Mouse (Mus musculus): ENCODE measurements around the gene Tenm3. TPM values are rescaled to one million over a fixed set of nuclear protein-coding genes. Genes with fewer than 3 reads are reported as not detected.

Tenm3 gene
- polyA plus RNA-seq, 1 experiment from 2014 or later, result 33.6 TPM

DNA sequence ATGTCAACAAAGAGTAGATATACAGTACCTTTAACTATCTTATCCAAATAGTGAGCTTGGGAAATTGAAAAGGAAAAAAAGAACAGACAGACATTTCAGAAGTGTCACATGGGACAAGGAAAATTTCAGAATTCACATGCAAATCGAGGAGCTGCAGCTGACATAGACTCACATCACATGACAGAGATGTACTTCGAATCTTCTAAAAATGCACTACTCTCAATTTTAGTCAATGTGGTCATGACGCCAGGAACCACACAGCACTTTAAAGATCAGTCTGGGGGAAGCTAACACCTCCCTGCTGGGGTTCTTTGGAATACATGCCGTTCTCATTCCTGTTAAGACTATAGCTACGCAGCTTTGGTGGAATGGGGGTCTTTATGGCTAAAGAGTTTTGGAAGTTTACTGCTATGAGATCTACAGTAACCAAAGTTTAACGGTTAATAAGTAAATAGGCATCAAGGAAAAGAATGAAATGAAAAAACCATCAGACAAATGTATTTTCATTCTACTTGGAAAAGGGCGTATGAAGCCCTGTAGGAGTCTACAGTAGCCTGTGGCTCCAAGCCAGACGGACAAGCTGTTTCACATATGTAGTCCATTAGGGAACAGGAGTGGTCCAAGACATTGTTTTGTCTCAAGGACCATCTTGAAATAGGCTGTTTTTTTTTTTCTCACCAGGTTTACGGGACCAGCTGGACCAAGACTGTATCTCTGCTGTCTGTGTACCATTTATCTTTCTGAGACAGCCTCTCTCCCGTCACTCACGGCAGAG lies 530.4 kb downstream of the Tenm3 start:
- Histone ChIP-seq H3K36me3 (peaks cover 22% of the 10 kb centered on the region), H3K27ac (replicated peaks) (no peak overlapping the region), H3K27me3 (ENCODE audit: low read depth, poor library complexity, severe bottlenecking) (no peaks in the 10 kb centered on the region), H3K4me1 (peaks cover 30% of the 10 kb centered on the region), H3K4me3 (no peak overlapping the region), H3K9me3 (replicated peaks) (no peaks in the 10 kb centered on the region)
- DNase-seq (ENCODE audit: low spot score), result no peak
- WGBS, result 85% methylated on average over 11 of the region's 11 CpGs

DNA sequence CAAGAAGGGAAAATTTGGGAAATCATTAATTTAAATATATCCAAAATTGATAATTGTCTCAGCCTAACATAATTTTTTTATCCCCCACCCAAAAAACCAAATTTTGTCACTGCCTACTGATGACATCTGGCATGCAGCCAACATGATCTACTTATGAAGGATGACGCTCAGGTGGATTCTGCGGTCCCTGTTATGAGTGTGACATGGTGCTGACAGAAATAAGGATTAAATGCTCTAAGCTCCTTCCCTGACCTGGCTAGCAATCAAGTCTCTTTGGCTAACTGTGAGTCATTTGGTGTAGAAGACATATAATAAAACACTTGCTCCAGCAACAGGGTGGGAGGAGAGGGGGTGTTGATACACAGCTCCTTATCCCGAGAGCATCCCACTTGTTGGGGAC lies 532.0 kb downstream of the Tenm3 start:
- Histone ChIP-seq H3K4me3 (no peak overlapping the region), H3K27ac (replicated peaks) (no peak overlapping the region), H3K9me3 (replicated peaks) (no peaks in the 10 kb centered on the region), H3K27me3 (ENCODE audit: low read depth, poor library complexity, severe bottlenecking) (no peaks in the 10 kb centered on the region), H3K4me1 (peaks cover 30% of the 10 kb centered on the region), H3K36me3 (peaks cover 22% of the 10 kb centered on the region)
- WGBS, result 94% methylated on average over 3 of the region's 3 CpGs
- DNase-seq (ENCODE audit: low spot score), result no peak

DNA sequence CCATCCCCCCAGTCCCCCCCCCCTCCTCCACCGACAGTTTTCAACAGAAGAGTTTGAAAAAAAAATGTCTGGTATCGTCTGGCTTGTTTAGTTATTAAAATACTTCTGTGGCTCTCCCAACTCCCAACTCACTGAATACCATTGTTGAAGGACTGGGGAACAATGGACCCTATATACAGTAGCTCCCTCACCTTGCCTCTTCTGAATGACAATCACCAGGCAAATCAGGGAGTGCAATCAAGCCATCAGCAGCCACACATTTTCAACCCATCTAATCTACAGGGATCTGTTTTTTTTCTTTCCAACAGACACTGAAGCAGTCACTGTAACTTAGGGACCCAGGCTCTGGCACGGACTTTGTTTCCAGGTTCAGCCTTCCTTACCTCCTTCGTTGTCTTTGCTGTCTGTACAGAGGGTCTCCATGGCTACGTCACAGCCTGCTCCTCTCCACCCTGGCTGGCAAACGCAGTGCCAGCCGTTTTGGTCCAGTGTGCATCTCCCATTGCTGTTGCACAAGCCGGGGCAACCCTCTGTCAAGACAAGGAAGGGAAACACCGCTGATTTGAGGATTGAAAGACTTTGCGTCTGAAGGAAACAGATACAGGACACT lies 533.4 kb downstream of the Tenm3 start:
- no peak for DNase-seq (ENCODE audit: low spot score)
- 50% methylated on average over 10 of the region's 10 CpGs for WGBS

DNA sequence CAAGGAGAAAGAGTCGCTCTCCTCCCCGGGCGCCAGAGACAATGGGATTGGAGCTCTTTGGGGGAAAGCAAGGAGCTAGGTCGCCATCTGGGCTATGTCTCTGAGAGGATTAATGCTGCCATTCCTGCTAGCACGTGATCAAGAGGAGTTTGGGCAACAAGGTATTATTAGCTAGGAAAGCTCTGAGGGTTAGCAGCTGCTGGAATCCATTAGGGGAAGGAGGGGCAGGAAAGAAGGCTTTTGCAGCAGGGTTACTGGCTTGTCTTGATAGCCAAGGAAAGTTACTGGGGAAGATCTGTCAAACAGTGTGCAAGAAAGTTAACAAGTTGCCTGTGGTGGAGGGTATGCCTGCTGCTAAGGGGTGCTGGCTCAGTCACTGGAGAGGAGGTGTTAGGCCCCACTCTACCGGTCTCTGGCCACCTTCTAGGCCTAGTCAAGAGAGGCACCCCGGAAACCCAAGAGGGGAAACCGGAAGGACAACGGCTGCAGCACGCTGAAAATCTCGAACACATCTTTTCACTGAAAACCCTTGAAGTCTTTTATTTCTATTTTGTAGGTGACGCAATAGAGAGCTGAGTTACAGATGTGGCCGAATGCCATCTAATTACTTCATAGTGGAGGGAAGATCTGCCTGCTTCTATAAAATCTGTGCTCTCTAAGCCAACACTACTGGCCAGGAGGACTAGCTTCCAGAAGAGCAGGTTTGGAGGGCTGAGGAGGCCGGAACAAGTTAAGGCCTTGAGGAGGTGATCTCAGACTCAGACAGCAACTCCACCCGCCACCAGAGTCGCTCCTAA lies 534.4 kb downstream of the Tenm3 start:
- 52% methylated on average over 16 of the region's 16 CpGs for WGBS
- H3K27ac ChIP-seq (replicated peaks), result peak overlapping the region; percentile 70
- peaks cover 29% of the 10 kb centered on the region for H3K36me3 ChIP-seq
- H3K9me3 ChIP-seq (replicated peaks), result no peaks in the 10 kb centered on the region
- H3K27me3 ChIP-seq (ENCODE audit: low read depth, poor library complexity, severe bottlenecking), result no peaks in the 10 kb centered on the region
- peaks cover 30% of the 10 kb centered on the region for H3K4me1 ChIP-seq
- H3K4me3 ChIP-seq, result no peak overlapping the region
- DNase-seq (ENCODE audit: low spot score), result peak; percentile 59

More for the DNA sequence above, 533.4 kb downstream of the Tenm3 start:
- H3K27me3 ChIP-seq (ENCODE audit: low read depth, poor library complexity, severe bottlenecking), result no peaks in the 10 kb centered on the region
- H3K9me3 ChIP-seq (replicated peaks), result no peaks in the 10 kb centered on the region
- H3K4me3 ChIP-seq, result no peak overlapping the region
- H3K27ac ChIP-seq (replicated peaks), result peak overlapping the region; percentile 70
- peaks cover 30% of the 10 kb centered on the region for H3K4me1 ChIP-seq
- peaks cover 29% of the 10 kb centered on the region for H3K36me3 ChIP-seq

DNA sequence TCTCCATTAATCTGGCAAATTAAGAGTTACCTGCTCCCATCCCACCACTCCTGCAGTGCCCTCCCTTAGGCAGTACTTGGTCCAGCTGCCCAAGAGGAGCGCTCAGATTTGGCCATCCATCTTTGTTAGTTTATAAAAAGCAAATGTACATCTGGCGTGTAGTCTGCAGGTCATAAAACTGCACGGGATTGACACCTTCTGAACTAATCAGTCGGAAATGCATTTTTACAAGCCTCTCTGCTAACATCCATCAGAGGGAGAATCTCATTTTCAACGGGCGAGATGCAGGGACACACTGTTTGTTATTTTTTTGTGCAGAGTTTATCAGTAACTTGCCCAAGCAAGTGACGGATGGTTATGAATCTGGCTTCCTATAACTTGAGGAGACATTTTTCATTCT lies 539.5 kb downstream of the Tenm3 start:
- no peak for DNase-seq (ENCODE audit: low spot score)
- H3K27me3 ChIP-seq (ENCODE audit: low read depth, poor library complexity, severe bottlenecking), result no peaks in the 10 kb centered on the region
- no peaks in the 10 kb centered on the region for H3K9me3 ChIP-seq (replicated peaks)
- H3K4me1 ChIP-seq, result peaks cover 6% of the 10 kb centered on the region
- H3K36me3 ChIP-seq, result peaks cover 60% of the 10 kb centered on the region
- H3K27ac ChIP-seq (replicated peaks), result no peak overlapping the region
- H3K4me3 ChIP-seq, result no peak overlapping the region
- WGBS, result 91% methylated on average over 7 of the region's 7 CpGs

DNA sequence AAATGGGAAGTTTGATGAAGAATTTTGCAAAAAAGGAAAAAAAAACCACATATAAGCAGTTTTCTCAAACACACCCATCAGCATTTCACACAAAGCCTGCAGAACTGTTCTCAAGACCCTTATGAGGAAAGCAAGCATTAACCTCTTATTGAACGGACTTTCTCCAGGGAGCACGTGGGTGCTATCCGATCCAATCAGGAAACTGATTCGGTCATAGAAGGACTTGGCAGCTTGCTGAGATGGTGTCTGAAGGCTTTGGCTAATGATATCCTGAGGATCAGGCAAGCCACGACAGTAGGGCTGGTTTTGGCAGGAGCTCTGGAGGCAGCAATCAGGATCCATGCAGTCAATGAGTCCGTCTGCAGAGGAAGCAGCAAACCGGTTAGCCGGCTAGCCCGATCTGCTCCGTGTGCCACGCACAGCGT lies 543.1 kb downstream of the Tenm3 start:
- 85% methylated on average over 12 of the region's 12 CpGs for WGBS
- H3K36me3 ChIP-seq, result peaks cover 69% of the 10 kb centered on the region
- DNase-seq (ENCODE audit: low spot score), result no peak
- H3K4me3 ChIP-seq, result no peak overlapping the region
- 0 out of 2 replicates have a peak, but pooled peaks cover under 1% of the 10 kb centered on the region for H3K9me3 ChIP-seq (replicated peaks)
- H3K4me1 ChIP-seq, result no peaks in the 10 kb centered on the region
- no peak overlapping the region for H3K27ac ChIP-seq (replicated peaks)
- H3K27me3 ChIP-seq (ENCODE audit: low read depth, poor library complexity, severe bottlenecking), result no peaks in the 10 kb centered on the region

DNA sequence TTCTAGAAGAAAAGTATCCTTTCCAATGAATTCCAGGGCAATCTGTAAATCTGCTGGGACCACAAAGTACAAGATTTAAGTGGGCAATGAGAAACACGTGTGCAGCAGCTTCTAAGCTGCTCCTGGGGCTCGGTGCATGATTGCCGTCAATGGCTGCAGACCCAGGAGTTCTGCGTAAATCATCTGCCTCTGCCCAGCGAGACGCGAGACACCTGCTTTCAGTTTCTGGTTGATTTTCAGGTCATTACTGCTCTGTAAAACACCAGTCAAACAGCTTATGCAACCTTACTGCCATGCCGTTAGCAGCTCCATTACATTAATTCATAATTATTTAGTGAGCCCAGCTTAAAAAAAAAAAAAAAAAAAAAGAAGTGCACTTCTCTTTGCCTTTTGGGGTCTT lies 543.7 kb downstream of the Tenm3 start:
- peaks cover 73% of the 10 kb centered on the region for H3K36me3 ChIP-seq
- no peaks in the 10 kb centered on the region for H3K27me3 ChIP-seq (ENCODE audit: low read depth, poor library complexity, severe bottlenecking)
- no peak overlapping the region for H3K4me3 ChIP-seq
- H3K4me1 ChIP-seq, result no peaks in the 10 kb centered on the region
- H3K27ac ChIP-seq (replicated peaks), result no peak overlapping the region
- H3K9me3 ChIP-seq (replicated peaks), result peaks cover 4% of the 10 kb centered on the region; the same call in 1 of the 2 replicates
- DNase-seq (ENCODE audit: low spot score), result no peak
- WGBS, result 87% methylated on average over 8 of the region's 8 CpGs

DNA sequence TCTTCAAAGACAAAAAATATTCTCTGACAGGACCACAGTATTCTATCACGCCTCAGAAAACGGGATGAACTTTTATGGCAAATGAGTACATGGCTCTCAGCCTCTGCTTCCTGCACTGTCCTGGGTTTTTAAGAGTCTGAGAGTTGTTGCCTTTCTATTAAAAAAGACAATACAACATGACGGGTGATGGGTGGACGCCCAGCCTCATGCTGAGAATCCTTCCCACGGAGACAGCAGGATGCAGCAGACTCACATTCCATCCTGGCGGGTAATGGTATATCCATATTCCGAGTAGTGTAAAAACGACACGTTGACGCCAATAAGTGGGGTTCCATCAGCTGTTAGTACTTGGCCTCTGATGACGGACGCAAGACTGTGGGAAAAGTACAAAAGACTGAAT lies 544.4 kb downstream of the Tenm3 start:
- H3K27ac ChIP-seq (replicated peaks), result no peak overlapping the region
- no peaks in the 10 kb centered on the region for H3K27me3 ChIP-seq (ENCODE audit: low read depth, poor library complexity, severe bottlenecking)
- H3K9me3 ChIP-seq (replicated peaks), result peaks cover 4% of the 10 kb centered on the region; the same call in 1 of the 2 replicates
- H3K4me1 ChIP-seq, result no peaks in the 10 kb centered on the region
- no peak for DNase-seq (ENCODE audit: low spot score)
- no peak overlapping the region for H3K4me3 ChIP-seq
- 84% methylated on average over 12 of the region's 12 CpGs for WGBS
- H3K36me3 ChIP-seq, result peaks cover 80% of the 10 kb centered on the region

DNA sequence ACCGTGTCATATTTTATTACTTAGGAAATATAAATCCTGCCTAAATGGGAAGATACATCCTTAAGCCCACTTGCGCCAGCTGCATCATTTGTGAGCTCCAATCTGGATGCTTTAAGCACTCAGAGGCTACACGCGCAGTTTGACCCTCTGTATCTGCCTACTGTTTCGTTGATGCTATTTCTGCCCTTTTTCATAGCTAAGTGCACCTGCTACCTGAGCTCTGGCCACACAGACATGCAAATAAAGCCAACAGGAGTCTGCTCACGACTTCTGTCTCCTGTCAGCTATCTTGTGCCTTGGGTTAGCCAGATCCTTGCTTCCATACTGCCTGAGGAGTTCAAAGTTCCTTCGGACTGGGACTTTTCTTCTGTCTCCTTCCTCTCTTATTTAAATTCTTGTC lies 547.4 kb downstream of the Tenm3 start:
- Histone ChIP-seq H3K27ac (replicated peaks) (no peak overlapping the region), H3K4me1 (no peaks in the 10 kb centered on the region), H3K27me3 (ENCODE audit: low read depth, poor library complexity, severe bottlenecking) (no peaks in the 10 kb centered on the region), H3K36me3 (peaks cover 95% of the 10 kb centered on the region), H3K9me3 (replicated peaks) (peaks cover 10% of the 10 kb centered on the region; the same call in 1 of the 2 replicates), H3K4me3 (no peak overlapping the region)
- WGBS, result 96% methylated on average over 7 of the region's 7 CpGs
- no peak for DNase-seq (ENCODE audit: low spot score)

DNA sequence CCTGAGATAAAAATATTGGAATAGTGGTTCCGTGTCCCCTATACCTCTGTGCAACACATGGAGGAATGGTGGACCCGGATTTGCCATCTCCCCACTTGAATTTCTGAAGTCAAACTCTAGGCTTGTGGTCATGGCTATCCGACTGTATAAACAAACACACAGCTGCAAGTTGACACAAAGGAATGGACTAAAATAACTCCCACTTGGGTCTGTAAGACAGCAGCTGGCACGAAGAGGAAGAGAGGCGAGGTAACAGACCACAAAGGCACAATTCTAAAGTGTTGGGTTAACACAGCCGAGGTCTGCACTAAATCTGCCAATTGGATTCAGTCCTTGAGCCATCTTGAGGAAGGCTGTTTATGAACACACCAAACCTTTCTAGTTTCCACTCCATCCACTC lies 548.2 kb downstream of the Tenm3 start:
- H3K4me1 ChIP-seq, result no peaks in the 10 kb centered on the region
- no peak overlapping the region for H3K4me3 ChIP-seq
- peaks cover 96% of the 10 kb centered on the region for H3K36me3 ChIP-seq
- H3K9me3 ChIP-seq (replicated peaks), result peaks cover 10% of the 10 kb centered on the region; the same call in 1 of the 2 replicates
- no peak for DNase-seq (ENCODE audit: low spot score)
- no peak overlapping the region for H3K27ac ChIP-seq (replicated peaks)
- H3K27me3 ChIP-seq (ENCODE audit: low read depth, poor library complexity, severe bottlenecking), result no peaks in the 10 kb centered on the region
- 82% methylated on average over 6 of the region's 6 CpGs for WGBS

DNA sequence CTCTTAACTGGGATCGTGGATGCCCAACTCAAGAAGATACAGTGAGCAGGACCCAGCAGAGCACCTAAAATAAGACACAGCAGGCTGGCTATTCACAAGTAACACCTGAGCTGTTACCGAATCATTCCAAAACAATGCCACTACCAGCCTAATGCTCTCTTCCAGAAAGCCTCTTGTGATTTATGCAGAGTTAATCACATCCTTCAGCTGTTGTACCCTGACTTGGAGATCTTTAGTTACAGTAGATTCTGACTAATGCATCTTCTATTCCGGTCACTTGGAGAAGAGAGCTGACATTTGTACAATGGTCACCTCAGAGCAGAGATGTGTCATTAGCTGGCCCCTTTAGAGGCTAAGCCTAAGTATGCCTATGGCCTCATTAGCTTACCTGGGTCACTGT lies 550.0 kb downstream of the Tenm3 start:
- peaks cover 10% of the 10 kb centered on the region; the same call in 1 of the 2 replicates for H3K9me3 ChIP-seq (replicated peaks)
- WGBS, result 97% methylated on average over 3 of the region's 3 CpGs
- H3K4me1 ChIP-seq, result no peaks in the 10 kb centered on the region
- peaks cover 95% of the 10 kb centered on the region for H3K36me3 ChIP-seq
- no peak for DNase-seq (ENCODE audit: low spot score)
- no peak overlapping the region for H3K4me3 ChIP-seq
- H3K27me3 ChIP-seq (ENCODE audit: low read depth, poor library complexity, severe bottlenecking), result no peaks in the 10 kb centered on the region
- no peak overlapping the region for H3K27ac ChIP-seq (replicated peaks)

DNA sequence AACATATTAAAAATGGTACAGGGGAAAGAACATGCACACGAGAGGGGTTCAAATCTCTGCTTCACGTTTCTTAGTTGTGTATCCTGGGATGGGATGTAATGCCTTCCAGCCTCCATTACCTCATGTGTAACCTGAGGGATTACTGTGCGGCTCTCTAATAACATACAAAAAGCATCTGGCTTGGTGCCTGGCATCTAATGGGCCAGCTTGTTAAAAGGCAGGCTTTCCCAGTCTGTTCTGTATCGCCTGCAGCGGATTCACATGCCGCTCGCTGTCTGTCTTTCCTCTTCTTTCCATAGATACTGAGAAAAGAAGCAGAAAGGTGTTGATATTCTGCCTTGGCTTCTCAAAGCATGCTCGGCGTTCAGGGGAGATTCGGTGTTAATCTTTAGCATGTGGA lies 558.3 kb downstream of the Tenm3 start:
- H3K4me1 ChIP-seq, result peaks cover 3% of the 10 kb centered on the region; the same call in 1 of the 2 replicates
- 95% methylated on average over 10 of the region's 10 CpGs for WGBS
- H3K4me3 ChIP-seq, result no peak overlapping the region
- H3K27ac ChIP-seq (replicated peaks), result no peak overlapping the region
- peaks cover 9% of the 10 kb centered on the region; the same call in 1 of the 2 replicates for H3K27me3 ChIP-seq (ENCODE audit: low read depth, poor library complexity, severe bottlenecking)
- peaks cover 68% of the 10 kb centered on the region for H3K36me3 ChIP-seq
- H3K9me3 ChIP-seq (replicated peaks), result no peaks in the 10 kb centered on the region
- DNase-seq (ENCODE audit: low spot score), result no peak

Measured in midbrain, embryonic 10.5 days (tissue).